In genomic region chr5:36452821-36453220, GRCm38 (mm10) we compare ENCODE assay signal across 20 mouse cellular contexts. TPM values are rescaled to one million over a fixed set of nuclear protein-coding genes. Genes with fewer than 3 reads are reported as not detected.
"Had no signal": no experiment of that assay in that cellular context is flagged by ENCODE, and none has a peak within 500 bp of the region (broad histone marks: within the 10 kb centered on the region; RNA-seq: fewer than 3 reads in every experiment).

No protein-coding gene starts in this region.

- H3K27me3 ChIP-seq: liver, embryonic 13.5 days; lung, embryonic 15.5 days; midbrain, embryonic 15.5 days; neural tube, embryonic 12.5 days; stomach, embryonic 15.5 days had no signal

- H3K36me3 ChIP-seq: liver, embryonic 13.5 days; liver, embryonic 15.5 days; lung, embryonic 15.5 days; midbrain, embryonic 13.5 days; midbrain, embryonic 15.5 days; neural tube, embryonic 12.5 days; stomach, embryonic 15.5 days had no signal

- ATAC-seq: liver, postnatal 0 days; lung, postnatal 0 days; midbrain, embryonic 15.5 days had no signal

- DNase-seq: liver, embryonic 13.5 days; liver, postnatal 0 days; lung, adult 2 months; lung, postnatal 14 days; lung, postnatal 4 days; retina, postnatal 1 day; right cerebral cortex, adult 18-20 months; right cerebral cortex, postnatal 25 days; right cerebral cortex, postnatal 4 days; thymus, adult 2 months; thymus, postnatal 25 days; thymus, postnatal 4 days had no signal

RNA-seq across cellular contexts. Expression of gene Ccdc96, which starts 31.6 kb away (rescaled TPM):
- total RNA-seq: monocyte, adult 5-6 weeks had no signal
